In the genomic region with DNA sequence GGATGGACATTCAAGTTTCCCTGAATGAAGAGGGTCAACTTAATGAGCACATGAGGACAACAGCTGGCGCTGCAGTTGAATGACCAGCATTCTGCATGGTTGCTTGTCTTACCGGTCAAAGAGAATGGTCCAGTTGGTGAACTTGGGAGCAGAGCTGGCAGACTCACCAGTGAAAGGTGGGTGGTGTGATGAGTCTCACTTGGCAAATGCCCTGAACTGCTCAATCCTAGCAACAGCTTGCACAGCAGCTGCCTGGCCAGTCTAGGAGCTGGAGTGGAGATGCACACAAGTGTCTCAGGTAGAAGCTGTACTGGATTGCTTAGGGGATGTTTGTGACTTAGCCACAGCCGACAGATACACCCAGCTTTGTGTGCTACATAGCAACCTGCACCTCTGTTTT, we compare ENCODE assay signal across 21 mouse cellular contexts. TPM values are rescaled to one million over a fixed set of nuclear protein-coding genes. Genes with fewer than 3 reads are reported as not detected.
DNase-seq lines count a peak whose midpoint lies in the region; ATAC-seq and TF ChIP-seq lines count a peak whose summit lies in the region.
"Had no signal": no experiment of that assay in that cellular context is flagged by ENCODE, and none has a peak within 500 bp of the region (broad histone marks: within the 10 kb centered on the region; RNA-seq: fewer than 3 reads in every experiment).

No protein-coding gene starts in this region.

- no peak overlapping the region for H3K27ac ChIP-seq in hindbrain, postnatal 0 days
- H3K27ac ChIP-seq in hindbrain, embryonic 14.5 days: no peak overlapping the region
- no peak overlapping the region for H3K27ac ChIP-seq in midbrain, embryonic 11.5 days (ENCODE audit: low read depth, low read length)
- no peak overlapping the region for H3K27ac ChIP-seq in midbrain, embryonic 13.5 days
- H3K27ac ChIP-seq: embryonic facial prominence, embryonic 13.5 days; embryonic facial prominence, embryonic 15.5 days; forebrain, embryonic 10.5 days; forebrain, embryonic 12.5 days had no signal

- ATAC-seq in hindbrain, postnatal 0 days: no peak
- ATAC-seq in hindbrain, embryonic 14.5 days (ENCODE audit: low FRiP score): no peak
- ATAC-seq in midbrain, embryonic 11.5 days (ENCODE audit: low FRiP score): no peak
- ATAC-seq in midbrain, embryonic 13.5 days: no peak
- ATAC-seq: forebrain, embryonic 14.5 days; forebrain, embryonic 16.5 days had no signal

- H3K27me3 ChIP-seq in hindbrain, postnatal 0 days (ENCODE audit: insufficient read depth, low read length): no peaks in the 10 kb centered on the region
- no peaks in the 10 kb centered on the region for H3K27me3 ChIP-seq in hindbrain, embryonic 14.5 days (ENCODE audit: control insufficient read depth, insufficient read depth, low read length)
- H3K27me3 ChIP-seq in midbrain, embryonic 11.5 days (ENCODE audit: control insufficient read depth, insufficient read depth, low read length): no peaks in the 10 kb centered on the region
- H3K27me3 ChIP-seq in midbrain, embryonic 13.5 days: no peaks in the 10 kb centered on the region; the same call in 1 of the 2 replicates
- H3K27me3 ChIP-seq: embryonic facial prominence, embryonic 15.5 days had no signal

- peak; percentile 48 for DNase-seq in cerebellum, adult 9-11 months
- DNase-seq in cerebellum, postnatal 25 days: no peak
- peak; percentile 27 for DNase-seq in hindbrain, postnatal 0 days (ENCODE audit: low spot score)
- no peak for DNase-seq in hindbrain, embryonic 14.5 days (ENCODE audit: low spot score)
- DNase-seq in midbrain, embryonic 11.5 days (ENCODE audit: low spot score, missing footprints): peak; percentile 19
- DNase-seq: adrenal gland, adult 2 months; adrenal gland, postnatal 10 days; adrenal gland, postnatal 25 days; cerebellum, adult 9-10 months; embryo, embryonic 11 days had no signal

- H3K36me3 ChIP-seq in hindbrain, postnatal 0 days (ENCODE audit: insufficient read depth, low read length): no peaks in the 10 kb centered on the region
- H3K36me3 ChIP-seq in hindbrain, embryonic 14.5 days (replicated peaks; ENCODE audit: control insufficient read depth, insufficient read depth): no peaks in the 10 kb centered on the region
- no peaks in the 10 kb centered on the region for H3K36me3 ChIP-seq in midbrain, embryonic 11.5 days (ENCODE audit: control insufficient read depth, insufficient read depth, low read length)
- H3K36me3 ChIP-seq in midbrain, embryonic 13.5 days: no peaks in the 10 kb centered on the region
- H3K36me3 ChIP-seq: embryonic facial prominence, embryonic 13.5 days; embryonic facial prominence, embryonic 15.5 days; forebrain, embryonic 10.5 days; forebrain, embryonic 12.5 days had no signal

- whole genome bisulfite sequencing in hindbrain, postnatal 0 days: 64% methylated on average over 3 of the region's 3 CpGs
- 85% methylated on average over 3 of the region's 3 CpGs for WGBS in hindbrain, embryonic 14.5 days
- WGBS in midbrain, embryonic 11.5 days: 84% methylated on average over 3 of the region's 3 CpGs
- WGBS in midbrain, embryonic 13.5 days: 81% methylated on average over 3 of the region's 3 CpGs

- peaks cover 5% of the 10 kb centered on the region for H3K4me1 ChIP-seq in hindbrain, postnatal 0 days (ENCODE audit: insufficient read depth, low read length)
- no peaks in the 10 kb centered on the region for H3K4me1 ChIP-seq in hindbrain, embryonic 14.5 days (replicated peaks; ENCODE audit: control insufficient read depth, insufficient read depth, low read length)
- H3K4me1 ChIP-seq in midbrain, embryonic 11.5 days (ENCODE audit: control insufficient read depth, insufficient read depth, low read length): no peaks in the 10 kb centered on the region
- 0 out of 2 replicates have a peak, but pooled peaks cover 7% of the 10 kb centered on the region for H3K4me1 ChIP-seq in midbrain, embryonic 13.5 days (replicated peaks)
- H3K4me1 ChIP-seq: embryonic facial prominence, embryonic 13.5 days; embryonic facial prominence, embryonic 15.5 days; forebrain, embryonic 10.5 days; forebrain, embryonic 12.5 days had no signal

- TF ChIP-seq CTCF in hindbrain, postnatal 0 days (IDR thresholded peaks at IDR 0.05; ENCODE audit: low read depth): no peak

- no peak overlapping the region for H3K4me2 ChIP-seq in hindbrain, postnatal 0 days (ENCODE audit: low read depth, low read length)
- H3K4me2 ChIP-seq in hindbrain, embryonic 14.5 days (replicated peaks): no peak overlapping the region
- H3K4me2 ChIP-seq in midbrain, embryonic 11.5 days: no peak overlapping the region
- no peak overlapping the region for H3K4me2 ChIP-seq in midbrain, embryonic 13.5 days (replicated peaks)
- H3K4me2 ChIP-seq: embryonic facial prominence, embryonic 13.5 days; embryonic facial prominence, embryonic 15.5 days; forebrain, embryonic 12.5 days had no signal

- H3K9me3 ChIP-seq in hindbrain, postnatal 0 days (ENCODE audit: low read length): no peaks in the 10 kb centered on the region
- no peaks in the 10 kb centered on the region for H3K9me3 ChIP-seq in hindbrain, embryonic 14.5 days (ENCODE audit: control insufficient read depth, low read length)
- H3K9me3 ChIP-seq in midbrain, embryonic 11.5 days (ENCODE audit: control insufficient read depth, low read length): no peaks in the 10 kb centered on the region
- H3K9me3 ChIP-seq in midbrain, embryonic 13.5 days: no peaks in the 10 kb centered on the region
- H3K9me3 ChIP-seq: embryonic facial prominence, embryonic 13.5 days; embryonic facial prominence, embryonic 15.5 days; forebrain, embryonic 10.5 days; forebrain, embryonic 12.5 days had no signal

- H3K9ac ChIP-seq in hindbrain, postnatal 0 days (replicated peaks; ENCODE audit: low read length): no peak overlapping the region
- no peak overlapping the region for H3K9ac ChIP-seq in hindbrain, embryonic 14.5 days
- no peak overlapping the region for H3K9ac ChIP-seq in midbrain, embryonic 11.5 days (ENCODE audit: low read length)
- H3K9ac ChIP-seq in midbrain, embryonic 13.5 days (replicated peaks): no peak overlapping the region
- H3K9ac ChIP-seq: embryonic facial prominence, embryonic 13.5 days; embryonic facial prominence, embryonic 15.5 days; forebrain, embryonic 12.5 days had no signal

- H3K4me3 ChIP-seq in hindbrain, postnatal 0 days (ENCODE audit: low read length): no peak overlapping the region
- H3K4me3 ChIP-seq in hindbrain, embryonic 14.5 days (replicated peaks; ENCODE audit: low read length): no peak overlapping the region
- no peak overlapping the region for H3K4me3 ChIP-seq in midbrain, embryonic 11.5 days (ENCODE audit: low read depth, low read length)
- no peak overlapping the region for H3K4me3 ChIP-seq in midbrain, embryonic 13.5 days (replicated peaks)
- H3K4me3 ChIP-seq: embryonic facial prominence, embryonic 13.5 days; embryonic facial prominence, embryonic 15.5 days; erythroblast, embryonic 14.5 days; forebrain, embryonic 10.5 days; forebrain, embryonic 12.5 days had no signal

RNA-seq across cellular contexts. Expression of gene Adra2c, which starts 26.1 kb away (rescaled TPM):
- 33.1 and 33.6 TPM in 2 replicates for total RNA-seq in hindbrain, postnatal 0 days (2014; rRNA removed)
- polyA plus RNA-seq in hindbrain, postnatal 0 days (2015; fragmentation: Nextera tagmentation; extraction: Ambion mirVana): 1.8 and 2.3 TPM in 2 replicates
- 0.67 and 1.1 TPM in 2 replicates for polyA plus RNA-seq in hindbrain, embryonic 14.5 days (2014; fragmentation: Nextera tagmentation; extraction: Ambion mirVana)
- polyA plus RNA-seq in midbrain, embryonic 11.5 days (2014; fragmentation: Nextera tagmentation; extraction: Ambion mirVana): 0.05 TPM in 1 of 2 replicates, not detected in the other
- polyA plus RNA-seq in midbrain, embryonic 13.5 days (2015; fragmentation: Nextera tagmentation; extraction: Ambion mirVana): 0.05 and 0.07 TPM in 2 replicates
- total RNA-seq: common myeloid progenitor, adult 5-6 weeks; MEL had no signal
- polyA plus RNA-seq: C2C12; erythroblast, embryonic 14.5 days; forebrain, embryonic 10.5 days had no signal

Comparison
In these comparisons a context has a peak if more than half of its experiments do, and no peak if none do; other contexts are left out.
1. DNase-seq: peak in cerebellum, adult 9-11 months (single experiment), hindbrain, postnatal 0 days (single experiment) and midbrain, embryonic 11.5 days (single experiment); none in cerebellum, postnatal 25 days (0 of 2) and hindbrain, embryonic 14.5 days (single experiment).